Mouse (Mus musculus): Measurements from ENCODE around the gene Stk36. TPM values are rescaled to one million over a fixed set of nuclear protein-coding genes. Genes with fewer than 3 reads are reported as not detected.

Gene Stk36
- total RNA-seq, 1 experiment, result 1.7 TPM

DNA sequence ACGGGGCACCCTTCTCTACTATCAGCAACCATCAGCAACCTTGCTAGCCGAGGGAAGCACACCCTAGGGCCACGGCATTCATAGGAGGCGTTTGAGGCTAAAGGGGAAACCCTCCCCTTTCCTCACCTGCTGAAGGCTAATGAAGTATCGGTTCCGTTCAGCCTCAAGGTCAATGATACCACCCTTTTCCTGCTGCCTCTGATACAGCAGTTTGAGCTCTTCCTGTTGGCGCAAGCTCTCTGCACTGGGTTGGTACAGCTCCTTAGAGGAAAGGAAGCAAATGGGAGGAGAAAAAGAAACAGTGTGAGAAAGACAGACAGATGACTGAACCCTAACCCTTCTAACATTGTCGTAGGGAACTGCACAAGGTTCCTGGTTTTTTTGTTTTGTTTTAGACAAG is 6.8 kb upstream of the Stk36 start:
- H3K4me3 ChIP-seq (ENCODE audit: insufficient read depth in 1 of 2, low read depth in 1 of 2, low read length in 2 of 2, poor library complexity in 1 of 2, severe bottlenecking in 1 of 2), result no peak overlapping the region
- no peak for TF ChIP-seq ZNF384 (IDR thresholded peaks at IDR 0.05; ENCODE audit: low read depth, low read length)
- TF ChIP-seq ZC3H11A (IDR thresholded peaks at IDR 0.05; ENCODE audit: borderline replicate concordance, low read depth, low read length), result no peak
- no peak for TF ChIP-seq MAFK (IDR thresholded peaks at IDR 0.05; ENCODE audit: insufficient read depth, low read depth, low read length)
- TF ChIP-seq HCFC1 (IDR thresholded peaks at IDR 0.05; ENCODE audit: borderline replicate concordance, insufficient read depth, low read length), result no peak
- no peak for TF ChIP-seq CHD2 (IDR thresholded peaks at IDR 0.05; ENCODE audit: low read depth, low read length)

DNA sequence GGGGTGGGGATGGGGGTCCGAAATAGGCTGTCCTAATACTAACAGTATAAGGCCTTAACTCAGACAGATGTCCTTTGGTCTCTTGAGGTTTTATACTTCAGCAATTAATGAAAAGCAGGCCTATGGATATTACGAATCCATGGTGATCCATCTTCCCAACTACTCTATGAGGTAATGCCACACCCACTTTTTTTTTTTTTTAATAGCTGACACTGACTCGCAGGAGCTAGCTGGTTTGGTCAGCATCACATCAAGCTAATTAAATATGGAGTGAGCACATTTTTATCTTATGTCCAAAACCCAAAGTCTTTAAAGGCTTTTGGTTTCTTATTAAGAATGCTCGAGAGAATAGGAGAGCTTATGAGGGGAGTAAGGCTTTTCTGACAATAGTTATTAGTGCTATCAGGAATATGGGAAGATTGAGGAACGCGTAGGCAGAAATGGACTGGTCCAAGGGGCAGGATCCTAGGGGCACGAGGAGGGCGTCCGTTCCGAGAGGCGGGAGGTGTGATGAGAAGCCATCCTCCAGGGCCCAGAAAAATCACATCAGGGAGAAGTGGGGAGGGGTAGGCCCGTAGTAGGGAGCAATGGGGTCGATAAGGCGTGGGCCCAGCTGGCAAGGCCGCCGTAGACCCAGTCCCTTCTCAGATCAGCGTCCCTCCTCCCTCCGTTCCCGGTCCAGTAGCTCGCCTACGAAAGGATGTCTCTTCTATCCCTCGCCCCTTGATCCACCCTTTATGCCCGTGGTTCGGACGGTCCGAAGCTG is 561 bp upstream of the Stk36 start:
- Histone ChIP-seq H3K27ac (ENCODE audit: insufficient read depth, low read depth, low read length, poor library complexity, severe bottlenecking) (no peak overlapping the region), H3K36me3 (ENCODE audit: control insufficient read depth, insufficient read depth, low read length, poor library complexity, severe bottlenecking) (peaks cover 13% of the 10 kb centered on the region)
- TF ChIP-seq HCFC1 (IDR thresholded peaks at IDR 0.05; ENCODE audit: borderline replicate concordance, insufficient read depth, low read length) (no peak), ZNF384 (IDR thresholded peaks at IDR 0.05; ENCODE audit: low read depth, low read length) (no peak)

More for the DNA sequence above, 6.8 kb upstream of the Stk36 start:
- H3K9ac ChIP-seq (ENCODE audit: insufficient read depth, low read depth, low read length, poor library complexity, severe bottlenecking), result no peak overlapping the region
- no peak overlapping the region for H3K27ac ChIP-seq (ENCODE audit: insufficient read depth, low read depth, low read length, poor library complexity, severe bottlenecking)
- in situ Hi-C loops (cut with MboI; ENCODE audit: low sequenced_read_pairs in 2 of 2, unreplicated experiment in 2 of 2), result no loop called here
- peaks cover 0 to 3% of the 10 kb centered on the region in 2 experiments; a peak in 1 of 4 replicates for H3K4me1 ChIP-seq (ENCODE audit: control insufficient read depth in 2 of 2, insufficient read depth in 2 of 2, low read length in 2 of 2, poor library complexity in 1 of 2)
- H3K9me3 ChIP-seq (ENCODE audit: control insufficient read depth, insufficient read depth, low read depth, low read length), result no peaks in the 10 kb centered on the region
- H3K36me3 ChIP-seq (ENCODE audit: control insufficient read depth, insufficient read depth, low read length, poor library complexity, severe bottlenecking), result peaks cover 48% of the 10 kb centered on the region
- no peak for DNase-seq (ENCODE audit: low read depth, low spot score)

DNA sequence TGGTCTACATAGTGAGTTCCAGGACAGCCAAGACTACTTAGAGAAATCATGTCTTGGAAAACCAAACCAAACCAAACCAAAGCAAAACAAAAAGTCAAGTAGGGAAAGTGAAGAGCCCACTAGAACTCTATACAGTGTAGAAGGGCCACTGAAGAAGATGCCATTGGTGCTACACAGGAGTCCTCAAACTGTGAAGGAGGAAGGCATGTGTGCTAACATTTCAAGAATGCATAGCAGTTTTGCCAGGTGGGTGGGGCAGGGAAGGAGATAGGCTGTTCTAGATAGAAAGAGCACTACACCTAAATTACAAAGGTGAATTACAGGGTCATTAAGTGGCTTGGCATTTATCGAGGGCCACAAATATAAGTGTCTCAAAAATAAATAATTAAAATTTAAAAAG is 22.9 kb downstream of the Stk36 start:
- no peak overlapping the region for H3K27ac ChIP-seq (ENCODE audit: insufficient read depth, low read depth, low read length, poor library complexity, severe bottlenecking)
- H3K4me3 ChIP-seq (ENCODE audit: insufficient read depth in 1 of 2, low read depth in 1 of 2, low read length in 2 of 2, poor library complexity in 1 of 2, severe bottlenecking in 1 of 2), result no peak overlapping the region
- no peaks in the 10 kb centered on the region for H3K36me3 ChIP-seq (ENCODE audit: control insufficient read depth, insufficient read depth, low read length, poor library complexity, severe bottlenecking)
- in situ Hi-C loops (cut with MboI; ENCODE audit: low sequenced_read_pairs in 2 of 2, unreplicated experiment in 2 of 2), result no loop called here
- H3K4me1 ChIP-seq (ENCODE audit: control insufficient read depth in 2 of 2, insufficient read depth in 2 of 2, low read length in 2 of 2, poor library complexity in 1 of 2), result peaks cover 0 to 4% of the 10 kb centered on the region in 2 experiments; a peak in 1 of 4 replicates
- no peak overlapping the region for H3K9ac ChIP-seq (ENCODE audit: insufficient read depth, low read depth, low read length, poor library complexity, severe bottlenecking)
- no peaks in the 10 kb centered on the region for H3K9me3 ChIP-seq (ENCODE audit: control insufficient read depth, insufficient read depth, low read depth, low read length)
- no peak for DNase-seq (ENCODE audit: low read depth, low spot score)
- TF ChIP-seq CHD2 (IDR thresholded peaks at IDR 0.05; ENCODE audit: low read depth, low read length) (no peak), MAFK (IDR thresholded peaks at IDR 0.05; ENCODE audit: insufficient read depth, low read depth, low read length) (no peak), ZC3H11A (IDR thresholded peaks at IDR 0.05; ENCODE audit: borderline replicate concordance, low read depth, low read length) (no peak), HCFC1 (IDR thresholded peaks at IDR 0.05; ENCODE audit: borderline replicate concordance, insufficient read depth, low read length) (no peak), ZNF384 (IDR thresholded peaks at IDR 0.05; ENCODE audit: low read depth, low read length) (no peak)

More for the DNA sequence above, 561 bp upstream of the Stk36 start:
- Histone ChIP-seq H3K4me1 (ENCODE audit: control insufficient read depth in 2 of 2, insufficient read depth in 2 of 2, low read length in 2 of 2, poor library complexity in 1 of 2) (no peaks in the 10 kb centered on the region), H3K9ac (ENCODE audit: insufficient read depth, low read depth, low read length, poor library complexity, severe bottlenecking) (peak overlapping the region; percentile 87), H3K9me3 (ENCODE audit: control insufficient read depth, insufficient read depth, low read depth, low read length) (no peaks in the 10 kb centered on the region), H3K4me3 (ENCODE audit: insufficient read depth in 1 of 2, low read depth in 1 of 2, low read length in 2 of 2, poor library complexity in 1 of 2, severe bottlenecking in 1 of 2) (peak overlapping the region; percentile 80 to 92)
- no peak for DNase-seq (ENCODE audit: low read depth, low spot score)
- in situ Hi-C loops (cut with MboI; ENCODE audit: low sequenced_read_pairs in 2 of 2, unreplicated experiment in 2 of 2), result no loop called here

DNA sequence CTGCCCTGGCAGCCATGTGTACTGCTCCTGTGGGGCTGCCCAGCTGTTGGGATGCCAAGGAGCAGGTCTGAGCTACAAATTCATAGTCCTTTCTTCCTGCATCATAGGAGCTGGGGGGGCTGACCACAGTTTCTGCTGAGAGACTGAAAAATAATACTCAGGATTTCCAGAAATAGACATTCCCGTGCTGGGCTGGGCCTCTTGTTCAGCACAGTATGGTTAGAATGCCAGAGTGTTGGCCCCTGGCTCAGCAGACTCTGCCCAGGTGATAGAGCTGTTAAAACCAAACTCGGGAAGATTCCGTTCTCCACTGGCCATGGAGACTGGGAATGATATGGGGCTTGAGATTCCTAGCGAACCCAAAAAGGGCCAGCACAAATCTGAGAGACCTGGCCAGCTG is 24.8 kb downstream of the Stk36 start:
- Histone ChIP-seq H3K36me3 (ENCODE audit: control insufficient read depth, insufficient read depth, low read length, poor library complexity, severe bottlenecking) (no peaks in the 10 kb centered on the region), H3K9me3 (ENCODE audit: control insufficient read depth, insufficient read depth, low read depth, low read length) (no peaks in the 10 kb centered on the region), H3K9ac (ENCODE audit: insufficient read depth, low read depth, low read length, poor library complexity, severe bottlenecking) (no peak overlapping the region), H3K4me3 (ENCODE audit: insufficient read depth in 1 of 2, low read depth in 1 of 2, low read length in 2 of 2, poor library complexity in 1 of 2, severe bottlenecking in 1 of 2) (no peak overlapping the region), H3K27ac (ENCODE audit: insufficient read depth, low read depth, low read length, poor library complexity, severe bottlenecking) (no peak overlapping the region), H3K4me1 (ENCODE audit: control insufficient read depth in 2 of 2, insufficient read depth in 2 of 2, low read length in 2 of 2, poor library complexity in 1 of 2) (peaks cover 0 to 4% of the 10 kb centered on the region in 2 experiments; a peak in 1 of 4 replicates)
- TF ChIP-seq CHD2 (IDR thresholded peaks at IDR 0.05; ENCODE audit: low read depth, low read length), result no peak
- TF ChIP-seq ZC3H11A (IDR thresholded peaks at IDR 0.05; ENCODE audit: borderline replicate concordance, low read depth, low read length), result no peak
- no peak for TF ChIP-seq ZNF384 (IDR thresholded peaks at IDR 0.05; ENCODE audit: low read depth, low read length)
- no peak for TF ChIP-seq HCFC1 (IDR thresholded peaks at IDR 0.05; ENCODE audit: borderline replicate concordance, insufficient read depth, low read length)
- no peak for TF ChIP-seq MAFK (IDR thresholded peaks at IDR 0.05; ENCODE audit: insufficient read depth, low read depth, low read length)
- in situ Hi-C loops (cut with MboI; ENCODE audit: low sequenced_read_pairs in 2 of 2, unreplicated experiment in 2 of 2), result no loop called here
- DNase-seq (ENCODE audit: low read depth, low spot score), result no peak

All from ES-E14 (cell line).